In genomic region chr7:109508034-109508433, GRCm38 (mm10) we compare ENCODE assay signal across 15 mouse cellular contexts. TPM values are rescaled to one million over a fixed set of nuclear protein-coding genes. Genes with fewer than 3 reads are reported as not detected.
DNase-seq lines count a peak whose midpoint lies in the region; ATAC-seq and TF ChIP-seq lines count a peak whose summit lies in the region.
"Had no signal": no experiment of that assay in that cellular context is flagged by ENCODE, and none has a peak within 500 bp of the region (broad histone marks: within the 10 kb centered on the region; RNA-seq: fewer than 3 reads in every experiment).

Trim66 (minus strand) TSS chr7:109508134.

- WGBS in lung, embryonic 14.5 days, result 80% methylated on average over 4 of the region's 4 CpGs
- WGBS in forebrain, postnatal 0 days, result 86% methylated on average over 4 of the region's 4 CpGs
- 85% methylated on average over 4 of the region's 4 CpGs for WGBS in limb, embryonic 10.5 days
- WGBS in neural tube, embryonic 13.5 days, result 92% methylated on average over 4 of the region's 4 CpGs

- H3K4me2 ChIP-seq in lung, embryonic 14.5 days, result no peak within 1 kb of the TSS
- peak within 1 kb of the TSS; percentile 21; the same call in 1 of the 2 replicates for H3K4me2 ChIP-seq in forebrain, postnatal 0 days (ENCODE audit: low read depth)
- H3K4me2 ChIP-seq in neural tube, embryonic 13.5 days, result peak within 1 kb of the TSS; percentile 3; the same call in 1 of the 2 replicates

- H3K27ac ChIP-seq in lung, embryonic 14.5 days (ENCODE audit: low read depth), result no peak within 1 kb of the TSS
- H3K27ac ChIP-seq in forebrain, postnatal 0 days (ENCODE audit: low read depth, low read length), result no peak within 1 kb of the TSS
- peak within 1 kb of the TSS; percentile 54; the same call in 1 of the 2 replicates for H3K27ac ChIP-seq in limb, embryonic 10.5 days
- no peak within 1 kb of the TSS for H3K27ac ChIP-seq in neural tube, embryonic 13.5 days (replicated peaks)
- H3K27ac ChIP-seq: kidney, postnatal 0 days had no signal

- 0 out of 2 replicates have a peak within 1 kb of the TSS, but pooled peaks have one; percentile 18 for H3K9ac ChIP-seq in lung, embryonic 14.5 days
- no peak within 1 kb of the TSS for H3K9ac ChIP-seq in forebrain, postnatal 0 days
- H3K9ac ChIP-seq in neural tube, embryonic 13.5 days, result no peak within 1 kb of the TSS
- H3K9ac ChIP-seq: liver, postnatal 0 days had no signal

- no peaks in the 10 kb centered on the region for H3K9me3 ChIP-seq in lung, embryonic 14.5 days (ENCODE audit: low read depth, low read length)
- H3K9me3 ChIP-seq in forebrain, postnatal 0 days (ENCODE audit: low read length), result no peaks in the 10 kb centered on the region
- H3K9me3 ChIP-seq in limb, embryonic 10.5 days (replicated peaks), result no peaks in the 10 kb centered on the region
- no peaks in the 10 kb centered on the region for H3K9me3 ChIP-seq in neural tube, embryonic 13.5 days

- no peak for DNase-seq in lung, embryonic 14.5 days
- no peak for DNase-seq in lung, postnatal 10 days
- no peak for DNase-seq in forebrain, postnatal 0 days
- no peak for DNase-seq in limb, embryonic 10.5 days (ENCODE audit: low spot score)
- no peak for DNase-seq in layer of hippocampus, postnatal 25 days (ENCODE audit: extremely low spot score in 1 of 2, low spot score in 1 of 2)
- DNase-seq in right cerebral cortex, adult 18-20 months, result no peak
- DNase-seq: cerebellum, postnatal 36 days; layer of hippocampus, postnatal 36 days; liver, postnatal 0 days; spleen, adult 18-20 months; thymus, adult 2 months had no signal

- no peaks in the 10 kb centered on the region for H3K27me3 ChIP-seq in lung, embryonic 14.5 days (ENCODE audit: insufficient read depth, low read length)
- H3K27me3 ChIP-seq in forebrain, postnatal 0 days (ENCODE audit: insufficient read depth, low read length), result no peaks in the 10 kb centered on the region
- no peaks in the 10 kb centered on the region for H3K27me3 ChIP-seq in limb, embryonic 10.5 days (ENCODE audit: low read depth, poor library complexity, severe bottlenecking)
- no peaks in the 10 kb centered on the region for H3K27me3 ChIP-seq in neural tube, embryonic 13.5 days

- H3K36me3 ChIP-seq in lung, embryonic 14.5 days (ENCODE audit: insufficient read depth), result no peaks in the 10 kb centered on the region
- no peaks in the 10 kb centered on the region for H3K36me3 ChIP-seq in forebrain, postnatal 0 days (ENCODE audit: insufficient read depth)
- no peaks in the 10 kb centered on the region for H3K36me3 ChIP-seq in limb, embryonic 10.5 days
- no peaks in the 10 kb centered on the region for H3K36me3 ChIP-seq in neural tube, embryonic 13.5 days

- TF ChIP-seq CTCF in lung, embryonic 14.5 days (IDR thresholded peaks at IDR 0.05; ENCODE audit: low read depth), result no peak
- no peak for TF ChIP-seq CTCF in forebrain, postnatal 0 days (IDR thresholded peaks at IDR 0.05; ENCODE audit: low read depth)

- no peak within 1 kb of the TSS for H3K4me3 ChIP-seq in lung, embryonic 14.5 days (ENCODE audit: low read depth, low read length)
- H3K4me3 ChIP-seq in forebrain, postnatal 0 days (ENCODE audit: low read depth, low read length), result no peak within 1 kb of the TSS
- H3K4me3 ChIP-seq in limb, embryonic 10.5 days, result peak within 1 kb of the TSS; percentile 26; the same call in 1 of the 2 replicates
- no peak within 1 kb of the TSS for H3K4me3 ChIP-seq in neural tube, embryonic 13.5 days

- H3K4me1 ChIP-seq in lung, embryonic 14.5 days (ENCODE audit: insufficient read depth), result no peaks in the 10 kb centered on the region
- no peaks in the 10 kb centered on the region for H3K4me1 ChIP-seq in forebrain, postnatal 0 days (ENCODE audit: insufficient read depth)
- H3K4me1 ChIP-seq in limb, embryonic 10.5 days, result peaks cover 17% of the 10 kb centered on the region
- peaks cover 11% of the 10 kb centered on the region for H3K4me1 ChIP-seq in neural tube, embryonic 13.5 days (replicated peaks)

- no peak for ATAC-seq in lung, embryonic 14.5 days (ENCODE audit: insufficient read depth)
- ATAC-seq in forebrain, postnatal 0 days, result no peak
- ATAC-seq in neural tube, embryonic 13.5 days (ENCODE audit: low read depth), result no peak
- ATAC-seq: inflammation-experienced regulatory T-cells, adult 6 months; liver, postnatal 0 days had no signal

RNA-seq across cellular contexts. Expression of gene Trim66, which starts in this region (rescaled TPM):
- 0.04 and 0.05 TPM in 2 replicates for polyA plus RNA-seq in lung, embryonic 14.5 days (2014; fragmentation: Nextera tagmentation; extraction: Ambion mirVana)
- 2.3 and 3.9 TPM in 2 replicates for total RNA-seq in forebrain, postnatal 0 days (2014; rRNA removed)
- 0.34 and 0.41 TPM in 2 replicates for polyA plus RNA-seq in forebrain, postnatal 0 days (2015; fragmentation: Nextera tagmentation; extraction: Ambion mirVana)
- 0.03 and 0.05 TPM in 2 replicates for polyA plus RNA-seq in limb, embryonic 10.5 days (2016; fragmentation: Nextera tagmentation; extraction: Ambion mirVana)
- polyA plus RNA-seq in neural tube, embryonic 13.5 days (2015; fragmentation: Nextera tagmentation; extraction: Ambion mirVana), result 0.11 and 0.26 TPM in 2 replicates
- 1 to 10 TPM; 4.5 to 5.0 TPM for total RNA-seq in layer of hippocampus, postnatal 25 days (2021)
- total RNA-seq: megakaryocyte, adult 5-6 weeks had no signal
- polyA plus RNA-seq: inflammation-experienced regulatory T-cells, adult 6 months had no signal
